Mouse (Mus musculus) liver, adult 2 months (tissue): ENCODE data around the gene Unc45b. TPM values are rescaled to one million over a fixed set of nuclear protein-coding genes. Genes with fewer than 3 reads are reported as not detected.
"Not testable (repeated sequence)": the region's sequence is repeated elsewhere in the genome, so short reads cannot be mapped to it uniquely, and the experiment has no call there.

Experiments used
- DNase-seq: peaks from one replicate; pipeline ENCODE4 v3.0.0-alpha.2; 2011; ENCODE audit warnings: low read depth, low spot score; ENCODE audit errors: extremely low read depth
- H3K27ac ChIP-seq: fragments of 200-500 bp; replicated peaks from 2 replicates; pipeline ENCODE4 v1.5.1; 2012; ENCODE audit warnings: low read depth, mild to moderate bottlenecking, control low read depth, inconsistent platforms, low read length; ENCODE audit not compliant: insufficient read depth
- H3K27me3 ChIP-seq: fragments of 200-500 bp; 2 replicates; pipeline ENCODE4 v1.6.1; 2012; ENCODE audit warnings: mild to moderate bottlenecking, moderate library complexity, low read length, inconsistent platforms; ENCODE audit not compliant: control insufficient read depth, insufficient read depth
- H3K36me3 ChIP-seq: fragments of 200-500 bp; 2 replicates; pipeline ENCODE4 v1.6.1; 2012; ENCODE audit warnings: low read length, inconsistent platforms; ENCODE audit not compliant: control insufficient read depth, insufficient read depth
- H3K4me1 ChIP-seq: fragments of 200-500 bp; 2 replicates; pipeline ENCODE4 v1.6.1; 2011; ENCODE audit warnings: low read length; ENCODE audit not compliant: control insufficient read depth, insufficient read depth
- H3K4me3 ChIP-seq: fragments of 200-500 bp; 2 replicates; pipeline ENCODE4 v1.5.1; 2011; ENCODE audit warnings: low read depth, mild to moderate bottlenecking, control low read depth, low read length, moderate library complexity; ENCODE audit not compliant: insufficient read depth
- H3K79me2 ChIP-seq: fragments of 200-500 bp; 2 replicates; pipeline ENCODE4 v1.6.1; 2012; ENCODE audit warnings: inconsistent platforms, mild to moderate bottlenecking, low read length, moderate library complexity; ENCODE audit not compliant: control insufficient read depth, insufficient read depth
- H3K9ac ChIP-seq: fragments of 200-500 bp; 2 replicates; pipeline ENCODE4 v1.6.1; 2012; ENCODE audit warnings: low read depth, mild to moderate bottlenecking, control low read depth, inconsistent platforms, low read length
- CTCF ChIP-seq: fragments of 200-500 bp; IDR thresholded peaks from 2 replicates; pipeline ENCODE4 v1.5.1; 2011; ENCODE audit warnings: low read depth, low read length, control low read depth
- POLR2A ChIP-seq: fragments of 200-500 bp; IDR thresholded peaks from 2 replicates; pipeline ENCODE4 v1.6.1; 2011; ENCODE audit warnings: low read length, control low read depth; ENCODE audit not compliant: insufficient read depth; ENCODE audit errors: extremely low read depth
- WGBS: fragments of 180-500 bp; shearing (Covaris S2); methylation state at CpG from one replicate; pipeline ENCODE4 v1.1.7; 2018; 5-methylcytosine and 5-hydroxymethylcytosine counted together
- polyA plus RNA-seq: library from polyadenylated mRNA; depleted of rRNA; stranded (reverse); fragments of >200 nt; gene quantifications from 2 replicates; pipeline ENCODE4 v1.2.3, GENCODE M21; 2012
- total RNA-seq: library from RNA; depleted of rRNA; stranded (reverse); fragments of >200 nt; gene quantifications from 2 replicates; pipeline ENCODE4 v1.2.3, GENCODE M21; 2014

The Unc45b gene
- total and polyA plus RNA-seq, 2 experiments, result 0.32 to 0.46 TPM

- no peaks in the 10 kb centered on the region for H3K36me3 ChIP-seq
- H3K27me3 ChIP-seq, result peaks cover 9% of the 10 kb centered on the region
- peaks cover 8% of the 10 kb centered on the region for H3K4me1 ChIP-seq
- DNase-seq, result peak; percentile 90
- H3K4me3 ChIP-seq, result no peak overlapping the region
- no peak overlapping the region for H3K27ac ChIP-seq
- no peak for TF ChIP-seq CTCF
- TF ChIP-seq POLR2A, result no peak
- H3K9ac ChIP-seq, result no peak overlapping the region
- H3K79me2 ChIP-seq, result no peaks in the 10 kb centered on the region
- 32% methylated on average over 20 of the region's 20 CpGs for WGBS
These were observed 18.7 kb downstream of the Unc45b start for GRCm38 (mm10) chr11:82928897-82929632.

DNA sequence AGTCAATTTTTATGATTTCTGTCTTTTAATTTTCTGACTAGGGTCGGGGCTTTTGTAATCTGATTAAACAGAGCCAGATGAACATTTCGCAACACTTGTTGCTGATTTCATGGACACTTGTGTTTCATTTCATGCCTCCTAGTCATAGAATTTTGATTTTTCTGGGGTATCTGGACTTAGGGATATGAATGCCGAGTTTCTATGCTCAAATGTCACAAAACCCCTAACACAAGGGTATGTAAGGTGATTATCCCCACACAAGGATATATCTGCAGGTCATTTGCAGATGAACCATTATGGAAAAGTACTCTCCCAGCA, 19.2 kb downstream of the Unc45b start:
- peaks cover 9% of the 10 kb centered on the region for H3K27me3 ChIP-seq
- no peak overlapping the region for H3K9ac ChIP-seq
- peak; percentile 76 for DNase-seq
- no peaks in the 10 kb centered on the region for H3K79me2 ChIP-seq
- peaks cover 8% of the 10 kb centered on the region for H3K4me1 ChIP-seq
- no peak overlapping the region for H3K27ac ChIP-seq
- TF ChIP-seq POLR2A, result no peak
- no peak for TF ChIP-seq CTCF
- H3K36me3 ChIP-seq, result no peaks in the 10 kb centered on the region
- no peak overlapping the region for H3K4me3 ChIP-seq
- WGBS, result 23% methylated on average over 3 of the region's 3 CpGs

DNA sequence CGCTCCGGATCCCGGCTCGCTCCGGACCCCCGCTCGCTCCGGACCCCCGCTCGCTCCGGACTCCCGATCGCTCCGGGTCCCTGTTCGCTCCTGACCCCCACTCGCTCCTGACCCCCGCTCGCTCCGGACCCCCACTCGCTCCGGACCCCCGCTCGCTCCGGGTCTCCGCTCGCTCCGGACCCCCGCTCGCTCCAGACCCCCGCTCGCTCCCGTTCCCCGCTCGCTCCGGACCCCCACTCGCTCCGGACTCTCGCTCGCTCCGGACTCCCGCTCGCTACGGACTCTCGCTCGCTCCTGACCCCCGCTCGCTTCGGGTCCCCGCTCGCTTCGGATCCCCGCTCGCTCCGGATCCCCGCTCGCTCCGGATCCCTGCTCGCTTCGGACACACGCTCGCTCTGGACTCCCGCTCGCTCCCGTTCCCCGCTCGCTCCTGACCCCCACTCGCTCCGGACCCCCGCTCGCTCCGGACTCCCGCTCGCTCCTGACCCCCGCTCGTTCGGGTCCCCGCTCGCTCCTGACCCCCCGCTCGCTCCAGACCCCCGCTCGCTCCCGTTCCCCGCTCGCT, 20.1 kb downstream of the Unc45b start:
- not testable (repeated sequence) for H3K36me3 ChIP-seq, H3K79me2 ChIP-seq, H3K4me1 ChIP-seq, H3K27ac ChIP-seq, DNase-seq
- WGBS, result 4% methylated on average over 66 of the region's 85 CpGs
- Histone ChIP-seq H3K9ac (peak overlapping the region; percentile 10; the same call in 1 of the 2 replicates), H3K4me3 (peak overlapping the region; percentile 13; the same call in 1 of the 2 replicates), H3K27me3 (peaks cover 13% of the 10 kb centered on the region)

DNA sequence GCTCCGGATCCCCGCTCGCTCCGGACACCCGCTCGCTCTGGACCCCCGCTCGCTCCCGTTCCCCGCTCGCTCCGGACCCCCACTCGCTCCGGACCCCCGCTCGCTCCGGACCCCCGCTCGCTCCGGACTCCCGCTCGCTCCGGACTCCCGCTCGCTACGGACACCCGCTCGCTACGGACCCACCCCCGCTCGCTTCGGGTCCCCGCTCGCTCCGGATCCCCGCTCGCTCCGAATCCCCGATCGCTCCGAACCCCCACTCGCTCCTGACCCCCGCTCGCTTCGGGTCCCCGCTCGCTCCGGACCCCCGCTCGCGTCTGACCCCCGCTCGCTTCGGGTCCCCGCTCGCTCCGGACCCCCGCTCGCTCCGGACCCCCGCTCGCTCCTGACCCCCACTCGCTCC, 20.8 kb downstream of the Unc45b start:
- H3K36me3 ChIP-seq, DNase-seq, H3K79me2 ChIP-seq, H3K4me1 ChIP-seq, H3K27ac ChIP-seq: not testable (repeated sequence)
- Histone ChIP-seq H3K9ac (peak overlapping the region; percentile 54; the same call in 1 of the 2 replicates), H3K4me3 (peak overlapping the region; percentile 29; the same call in 1 of the 2 replicates), H3K27me3 (peaks cover 14% of the 10 kb centered on the region)
- WGBS, result 3% methylated on average over 53 of the region's 63 CpGs

GRCm38 (mm10) chr11:82931671-82932450, 21.5 kb downstream of the Unc45b start:
- DNase-seq, H3K27ac ChIP-seq, H3K4me1 ChIP-seq, H3K36me3 ChIP-seq, H3K79me2 ChIP-seq: not testable (repeated sequence)
- peak overlapping the region; percentile 44 for H3K4me3 ChIP-seq
- H3K27me3 ChIP-seq, result peaks cover 17% of the 10 kb centered on the region
- WGBS, result 2% methylated on average over 111 of the region's 119 CpGs
- peak overlapping the region; percentile 54 for H3K9ac ChIP-seq

GRCm38 (mm10) chr11:82933186-82933585, 22.8 kb downstream of the Unc45b start:
- Histone ChIP-seq H3K27me3 (peaks cover 17% of the 10 kb centered on the region), H3K36me3 (no peaks in the 10 kb centered on the region), H3K9ac (peak overlapping the region; percentile 29; the same call in 1 of the 2 replicates), H3K4me3 (peak overlapping the region; percentile 46; the same call in 1 of the 2 replicates), H3K27ac (no peak overlapping the region), H3K79me2 (no peaks in the 10 kb centered on the region), H3K4me1 (peaks cover 8% of the 10 kb centered on the region)
- WGBS, result 4% methylated on average over 29 of the region's 29 CpGs
- DNase-seq, result no peak
- TF ChIP-seq CTCF (no peak), POLR2A (no peak)
